Mouse (Mus musculus) cerebellum, adult (tissue): Measurements from ENCODE around the gene Selenoh.

Experiments
- ATAC-seq: cut with Nextera tagmentation; 2 replicates; pipeline ENCODE4 v1.9.2; 2017; ENCODE audit warnings: mild to moderate bottlenecking, moderate library complexity, mixed read lengths; ENCODE audit not compliant: insufficient number of reproducible peaks, low FRiP score, low TSS enrichment

The Selenoh gene

DNA sequence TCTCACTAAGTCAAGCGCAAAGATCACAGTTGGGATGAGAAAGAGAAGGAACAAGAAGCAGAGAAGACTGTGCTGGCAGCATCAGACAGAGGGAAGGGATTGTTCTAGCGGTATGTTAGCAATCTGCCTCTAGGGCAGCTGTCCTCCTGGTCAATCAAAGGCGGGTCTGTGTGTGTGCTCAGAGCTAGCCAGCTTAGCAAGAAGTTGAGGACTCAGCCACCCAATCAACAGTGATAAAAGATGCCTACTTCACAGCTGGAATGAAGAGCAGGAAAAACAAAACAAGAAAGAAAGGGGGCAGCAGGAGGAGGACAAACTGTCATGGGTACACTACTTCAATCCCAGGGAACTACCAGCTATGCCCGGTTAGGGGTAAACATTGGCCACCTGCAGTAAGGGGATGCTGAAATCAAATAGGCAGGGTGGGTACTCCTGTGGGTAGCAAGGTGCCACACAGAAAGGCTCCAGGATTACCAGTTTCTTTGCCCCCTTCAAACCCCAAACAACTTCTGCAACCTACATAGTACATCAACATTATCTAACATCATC lies 35.6 kb downstream of the Selenoh start:
- 0 out of 2 replicates have a peak, but pooled peaks have one; percentile 38 for ATAC-seq

GRCm38 (mm10) chr2:84634006-84634405 lies 36.6 kb downstream of the Selenoh start:
- ATAC-seq = no peak

- ATAC-seq = no peak
These were observed 37.6 kb downstream of the Selenoh start for GRCm38 (mm10) chr2:84632999-84633398.

DNA sequence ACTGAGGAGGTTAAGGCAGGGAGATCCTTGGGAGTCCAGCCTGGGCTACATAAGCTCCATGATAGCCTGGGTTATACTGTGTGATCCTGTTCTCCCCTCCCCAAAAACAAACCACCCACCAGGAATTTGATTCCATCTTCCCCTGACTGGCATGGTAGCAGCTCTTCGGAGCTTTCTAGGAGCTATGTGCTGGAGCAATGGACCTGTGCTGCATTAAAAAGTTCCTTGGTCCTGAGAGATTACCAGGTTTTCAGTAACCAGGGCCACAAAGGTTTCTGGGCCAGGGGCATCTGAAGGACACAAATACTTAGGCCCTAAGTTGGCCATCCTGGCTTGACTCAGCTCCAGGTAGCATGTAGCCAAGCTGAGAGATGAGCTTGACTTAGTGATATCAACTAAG lies 38.6 kb downstream of the Selenoh start:
- ATAC-seq = no peak

DNA sequence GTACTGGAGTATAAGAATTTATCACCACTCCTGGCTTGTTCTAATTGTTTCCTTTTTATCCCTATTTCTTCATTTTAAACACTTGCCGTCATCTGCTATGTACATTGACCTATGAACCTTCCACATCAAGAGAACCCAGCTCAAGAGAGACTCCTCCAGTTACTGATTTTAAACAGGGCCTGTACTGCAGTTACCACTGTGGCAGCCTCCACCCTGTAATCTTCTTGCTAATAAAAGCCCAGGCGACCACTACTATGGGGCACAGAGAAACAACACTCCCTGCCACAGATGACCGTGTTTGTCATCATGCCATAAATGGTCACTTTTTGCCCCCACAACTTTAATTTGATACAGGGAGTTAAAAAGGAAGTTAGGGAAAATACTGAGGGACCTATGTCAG lies 43.5 kb downstream of the Selenoh start:
- ATAC-seq = no peak

GRCm38 (mm10) chr2:84626366-84626975 lies 44.1 kb downstream of the Selenoh start:
- no peak for ATAC-seq

- ATAC-seq = no peak
These were observed 46.4 kb downstream of the Selenoh start for GRCm38 (mm10) chr2:84624201-84624600.

DNA sequence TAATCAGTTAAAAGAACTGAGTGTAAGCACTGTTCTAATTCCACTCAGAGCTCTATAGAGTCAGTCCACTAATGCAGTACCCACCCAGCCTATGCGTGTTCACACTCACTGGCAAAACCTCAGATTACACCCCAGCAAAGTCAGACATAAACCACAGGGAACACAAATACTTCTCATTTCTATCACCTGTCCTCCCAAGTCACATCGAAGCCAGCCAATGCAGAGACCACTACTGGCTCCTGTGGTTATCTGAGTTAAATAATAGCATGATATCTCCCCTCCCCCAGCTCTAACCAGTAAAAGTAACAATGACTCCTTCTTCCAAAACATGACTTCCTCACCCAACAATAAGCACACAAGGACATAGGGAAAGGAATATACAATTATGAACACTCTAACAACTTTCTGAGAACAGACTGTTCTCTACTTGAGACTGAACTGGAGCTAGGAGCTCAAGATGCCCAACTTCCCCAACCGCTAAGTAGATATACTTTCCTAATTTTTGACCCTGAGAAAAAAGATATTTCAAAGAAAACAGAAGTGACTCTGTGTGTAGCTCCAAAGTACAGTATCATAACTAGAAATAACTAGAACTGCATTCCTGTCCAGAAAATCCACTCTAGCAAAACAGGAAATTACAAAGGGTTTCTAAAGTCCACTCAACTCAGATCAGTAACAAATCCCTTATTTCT lies 47.0 kb downstream of the Selenoh start:
- no peak for ATAC-seq

DNA sequence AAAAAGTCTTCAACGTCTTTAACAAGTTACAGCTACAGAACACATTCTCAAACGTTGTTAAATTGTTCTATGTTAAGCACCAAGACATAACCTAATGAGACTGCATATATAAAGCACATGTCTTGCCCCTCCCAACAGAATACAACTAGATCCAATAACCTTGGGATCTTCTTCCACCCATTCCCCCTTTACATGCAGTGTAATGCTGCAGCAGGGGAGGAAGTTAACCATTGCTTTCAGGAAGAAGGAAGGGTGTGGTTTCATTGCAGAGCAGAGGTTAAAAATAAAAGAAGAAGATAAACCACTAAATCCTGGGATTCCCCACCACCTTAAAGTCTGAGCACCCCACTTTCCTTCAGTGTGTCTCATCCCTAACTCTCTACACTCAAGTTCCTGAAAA lies 47.9 kb downstream of the Selenoh start:
- no peak for ATAC-seq

DNA sequence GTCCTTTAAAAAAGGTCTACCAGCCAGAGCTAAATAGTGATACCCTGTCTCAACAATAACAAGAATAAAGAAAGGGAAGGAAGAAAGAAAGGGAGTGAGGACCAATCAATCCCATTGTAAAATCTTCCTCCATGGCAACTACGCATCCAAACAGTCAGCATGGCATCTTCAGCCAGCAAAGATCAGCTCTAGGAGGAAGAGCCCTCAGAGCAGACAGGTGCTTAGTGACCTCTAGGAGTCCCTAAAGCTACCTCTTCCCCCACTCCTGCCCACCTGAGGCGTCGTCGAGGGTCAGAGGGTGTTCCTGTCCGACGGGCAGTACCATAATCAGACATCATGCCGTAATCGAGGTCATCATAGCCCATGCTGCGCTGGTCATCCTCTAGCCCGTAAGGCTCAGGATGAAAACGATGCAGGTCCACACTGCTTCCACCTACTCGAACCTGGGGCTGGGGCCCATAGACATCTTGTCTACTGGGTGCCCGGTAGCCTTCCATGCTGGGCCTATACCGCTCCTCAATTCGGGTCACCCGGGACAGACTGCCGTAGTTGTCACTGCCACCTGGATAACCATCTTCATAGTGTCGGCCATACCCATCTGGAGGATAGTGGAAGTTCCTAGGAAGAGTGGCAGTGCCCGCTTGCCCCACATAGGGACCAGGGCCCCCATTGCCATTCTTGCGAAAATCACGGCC lies 50.8 kb downstream of the Selenoh start:
- no peak for ATAC-seq
